Mouse (Mus musculus) lung, postnatal 0 days (tissue): ENCODE results near the gene Arrdc4.

Experiments
- CTCF ChIP-seq: IDR thresholded peaks from 2 replicates; pipeline ENCODE4 v1.5.1; 2016; ENCODE audit warnings: antibody characterized with exemption, mild to moderate bottlenecking
- EP300 ChIP-seq: IDR thresholded peaks from 2 replicates; pipeline ENCODE4 v1.6.1; 2016; ENCODE audit warnings: antibody characterized with exemption, mild to moderate bottlenecking, control low read depth

- TF ChIP-seq CTCF: no peak
- TF ChIP-seq EP300: no peak
These were observed 24.3 kb downstream of the Arrdc4 start for GRCm38 (mm10) chr7:68724711-68725110.
